Mouse (Mus musculus) Patski (cell line): ENCODE data around the gene Prpf8. TPM values are rescaled to one million over a fixed set of nuclear protein-coding genes. Genes with fewer than 3 reads are reported as not detected.

Experiments
- ATAC-seq: fragments of 100-300 bp; one replicate; pipeline ENCODE4 v1.8.0; 2021
- CTCF ChIA-PET: fragments of 350-600 bp; sonication (Branson Sonifier 250); formaldehyde crosslinking; loops from one replicate; lab custom pipeline; 2022; ENCODE audit warnings: inconsistent platforms; lab: Charles Lee
- POLR2A ChIA-PET: fragments of 350-600 bp; sonication (Branson Sonifier 250); formaldehyde crosslinking; loops from one replicate; lab custom pipeline; 2022; ENCODE audit warnings: antibody characterized with exemption, inconsistent platforms; lab: Charles Lee
- DNase-seq: peaks from one replicate; pipeline ENCODE4 v3.0.0-alpha.2; 2011; ENCODE audit warnings: low read depth, low spot score
- H3K27me3 ChIP-seq: fragments of 371-371 bp; one replicate; pipeline ENCODE4 v1.5.1; 2021
- CTCF ChIP-seq: fragments of 100-300 bp; IDR thresholded peaks from one replicate; pipeline ENCODE4 v1.5.1; 2021
- in situ Hi-C: fragments of 300-500 bp; cut with MboI; formaldehyde crosslinking; loops from 3 replicates; pipeline ENCODE4 v1.11.1; 2018; ENCODE audit warnings: low pct_unique_long_range_greater_than_20kb, mixed read lengths
- polyA plus RNA-seq: library from polyadenylated mRNA; unstranded; gene quantifications from one replicate; pipeline ENCODE4 v1.2.3, GENCODE M21; 2021

The Prpf8 gene
- polyA plus RNA-seq, 1 experiment from 2014 or later, result 132 TPM

- ATAC-seq (no peak), DNase-seq (no peak)
- H3K27me3 ChIP-seq, result peaks cover 6% of the 10 kb centered on the region
- ChIA-PET CTCF (interaction anchor here (1.3 to 3.6 kb wide), 3 partner anchors 19 to 84 kb away, joined by 4 to 12 read pairs (median 6); partner anchors contain the start of gene Rilp), POLR2A (interaction anchor here (0.9 to 2.6 kb wide), 4 partner anchors 12 to 23 kb away, joined by 3 to 7 read pairs (median 4); partner anchors contain the start of gene Rilp)
- in situ Hi-C loops, result no loop called here
- TF ChIP-seq CTCF, result no peak
Observed at GRCm38 (mm10) chr11:75486192-75486591, 424 bp upstream of the Prpf8 start.

GRCm38 (mm10) chr11:75487496-75487895 lies 880 bp downstream of the Prpf8 start:
- DNase-seq (no peak), ATAC-seq (no peak)
- no peak for TF ChIP-seq CTCF
- POLR2A ChIA-PET, result interaction anchor here (1.0 to 2.6 kb wide), 5 partner anchors 10 to 25 kb away, joined by 3 to 7 read pairs (median 3); partner anchors contain the start of gene Rilp
- CTCF ChIA-PET, result interaction anchor here (0.8 to 3.6 kb wide), 4 partner anchors 10 to 86 kb away, joined by 3 to 12 read pairs (median 4); partner anchors contain the start of gene Rilp
- peaks cover 6% of the 10 kb centered on the region for H3K27me3 ChIP-seq
- in situ Hi-C loops, result no loop called here

GRCm38 (mm10) chr11:75494296-75495049 lies 7.9 kb downstream of the Prpf8 start:
- no peak for TF ChIP-seq CTCF
- ChIA-PET CTCF (interaction anchor here (1.4 kb wide), 1 partner anchor 9 kb away, joined by 3 read pairs; no protein-coding TSS in a partner anchor), POLR2A (no interaction called here)
- H3K27me3 ChIP-seq, result no peaks in the 10 kb centered on the region
- in situ Hi-C loops, result no loop called here
- no peak for ATAC-seq
- DNase-seq, result no peak

GRCm38 (mm10) chr11:75498126-75498525 lies 11.5 kb downstream of the Prpf8 start:
- DNase-seq (no peak), ATAC-seq (no peak)
- H3K27me3 ChIP-seq, result no peaks in the 10 kb centered on the region
- in situ Hi-C loops, result no loop called here
- POLR2A ChIA-PET, result interaction anchor here (0.5 to 1.7 kb wide), 2 partner anchors 11 to 296 kb away, joined by 3 to 5 read pairs; partner anchors contain the start of gene Prpf8
- TF ChIP-seq CTCF, result no peak
- CTCF ChIA-PET, result interaction anchor here (0.8 to 5.8 kb wide), 3 partner anchors 12 to 91 kb away, joined by 3 to 31 read pairs (median 4); partner anchors contain the start of gene Rilp

- TF ChIP-seq CTCF, result no peak
- in situ Hi-C loops, result loop anchor here (10.0 kb wide), 1 partner anchor 103 kb away; no protein-coding TSS in a partner anchor
- ChIA-PET POLR2A (interaction anchor here (2.3 kb wide), 1 partner anchor 21 kb away, joined by 7 read pairs; the partner anchor contains the start of gene Prpf8), CTCF (interaction anchor here (3.7 kb wide), 1 partner anchor 10 kb away, joined by 31 read pairs; no protein-coding TSS in a partner anchor)
- no peaks in the 10 kb centered on the region for H3K27me3 ChIP-seq
- ATAC-seq (no peak), DNase-seq (no peak)
Observed at GRCm38 (mm10) chr11:75508162-75508561, 21.5 kb downstream of the Prpf8 start.

- CTCF ChIA-PET, result interaction anchor here (1.1 to 4.6 kb wide), 3 partner anchors 11 to 106 kb away, joined by 3 to 42 read pairs (median 31); no protein-coding TSS in a partner anchor
- TF ChIP-seq CTCF, result no peak
- no peaks in the 10 kb centered on the region for H3K27me3 ChIP-seq
- POLR2A ChIA-PET, result interaction anchor here (0.8 to 2.3 kb wide), 3 partner anchors 21 to 46 kb away, joined by 3 to 7 read pairs (median 5); partner anchors contain the start of gene Prpf8
- no peak for ATAC-seq
- in situ Hi-C loops, result loop anchor here (10.0 kb wide), 1 partner anchor 104 kb away; no protein-coding TSS in a partner anchor
- no peak for DNase-seq
Observed at GRCm38 (mm10) chr11:75508904-75509303, 22.3 kb downstream of the Prpf8 start.

GRCm38 (mm10) chr11:75509741-75510626 lies 23.4 kb downstream of the Prpf8 start, which contains the start of gene Rilp:
TSS of gene Rilp (plus strand) at chr11:75510094.
- ATAC-seq (peak; percentile 21), DNase-seq (no peak)
- ChIA-PET POLR2A (interaction anchor here (0.6 to 2.3 kb wide), 7 partner anchors 10 to 49 kb away, joined by 3 to 7 read pairs (median 5); partner anchors contain the start of genes Prpf8 and Tlcd2), CTCF (interaction anchor here (0.8 to 4.6 kb wide), 13 partner anchors 12 to 107 kb away, joined by 3 to 42 read pairs (median 4); partner anchors contain the start of genes Prpf8, Tlcd2 and Wdr81)
- no peaks in the 10 kb centered on the region for H3K27me3 ChIP-seq
- no peak for TF ChIP-seq CTCF
- in situ Hi-C loops, result loop anchor here (10.0 kb wide), 1 partner anchor 105 kb away; no protein-coding TSS in a partner anchor

GRCm38 (mm10) chr11:75510627-75510993 lies 24.0 kb downstream of the Prpf8 start:
- CTCF ChIA-PET, result interaction anchor here (0.8 to 4.6 kb wide), 13 partner anchors 12 to 107 kb away, joined by 3 to 42 read pairs (median 4); partner anchors contain the start of genes Prpf8, Tlcd2 and Wdr81
- H3K27me3 ChIP-seq, result no peaks in the 10 kb centered on the region
- in situ Hi-C loops, result no loop called here
- peak; percentile 91 for TF ChIP-seq CTCF
- POLR2A ChIA-PET, result interaction anchor here (1.1 to 1.9 kb wide), 4 partner anchors 11 to 49 kb away, joined by 5 to 6 read pairs (median 5); partner anchors contain the start of gene Tlcd2
- ATAC-seq (peak; percentile 32), DNase-seq (no peak)

- no peaks in the 10 kb centered on the region for H3K27me3 ChIP-seq
- TF ChIP-seq CTCF, result no peak
- in situ Hi-C loops, result no loop called here
- no peak for ATAC-seq
- CTCF ChIA-PET, result interaction anchor here (0.6 to 4.6 kb wide), 11 partner anchors 12 to 108 kb away, joined by 3 to 42 read pairs (median 4); partner anchors contain the start of genes Prpf8 and Wdr81
- POLR2A ChIA-PET, result interaction anchor here (0.5 to 1.8 kb wide), 4 partner anchors 20 to 77 kb away, joined by 3 to 7 read pairs (median 5); partner anchors contain the start of genes Slc43a2 and Tlcd2
- no peak for DNase-seq
Observed at GRCm38 (mm10) chr11:75511213-75511612, 24.6 kb downstream of the Prpf8 start.
